Mouse (Mus musculus) small intestine, adult 2 months (tissue): ENCODE measurements around the gene Prkci.

Experiments used
- CTCF ChIP-seq: fragments of 200-500 bp; IDR thresholded peaks from 2 replicates; pipeline ENCODE4 v1.5.1; 2012; ENCODE audit warnings: low read depth, mild to moderate bottlenecking, control low read depth, inconsistent platforms, low read length, moderate library complexity, mixed read lengths; ENCODE audit not compliant: insufficient replicate concordance, insufficient read length; ENCODE audit errors: extremely low read depth
- POLR2A ChIP-seq: fragments of 200-500 bp; IDR thresholded peaks from 2 replicates; pipeline ENCODE4 v1.6.1; 2012; ENCODE audit warnings: low read depth, mild to moderate bottlenecking, control low read depth, inconsistent platforms, low read length, moderate library complexity

- TF ChIP-seq CTCF, result no peak
- no peak for TF ChIP-seq POLR2A
Observed at GRCm38 (mm10) chr3:31019793-31020447, 24.4 kb downstream of the Prkci start.
